Mouse (Mus musculus): ENCODE measurements around the gene Olfr418.
"Not testable (repeated sequence)": the region's sequence is repeated elsewhere in the genome, so short reads cannot be mapped to it uniquely, and the experiment has no call there.

Olfr418 gene

DNA sequence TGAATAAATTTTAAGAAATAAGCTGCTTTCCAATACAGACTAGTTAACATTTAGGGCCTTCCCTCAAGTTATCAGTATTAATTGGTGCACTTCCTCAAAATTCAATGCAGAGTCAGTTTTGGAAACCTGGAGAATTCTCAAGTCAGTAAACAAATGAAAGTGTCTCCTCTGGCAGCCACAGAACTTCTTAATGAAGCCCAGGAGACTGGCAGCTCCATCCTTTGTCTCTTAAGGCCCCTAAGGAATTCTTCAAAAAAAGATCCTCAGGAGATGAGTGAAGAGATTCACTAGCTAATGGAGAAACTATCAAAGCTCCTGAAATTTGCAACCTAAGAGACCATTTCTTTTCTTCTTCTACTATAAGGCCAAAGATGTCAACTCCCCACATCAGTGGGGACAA lies at the start of gene Olfr418:
TSS of gene Olfr418 (plus strand) at position 301 of the 400 bp plus-strand sequence.
- no peak for DNase-seq (ENCODE audit: low spot score in 2 of 2)

DNA sequence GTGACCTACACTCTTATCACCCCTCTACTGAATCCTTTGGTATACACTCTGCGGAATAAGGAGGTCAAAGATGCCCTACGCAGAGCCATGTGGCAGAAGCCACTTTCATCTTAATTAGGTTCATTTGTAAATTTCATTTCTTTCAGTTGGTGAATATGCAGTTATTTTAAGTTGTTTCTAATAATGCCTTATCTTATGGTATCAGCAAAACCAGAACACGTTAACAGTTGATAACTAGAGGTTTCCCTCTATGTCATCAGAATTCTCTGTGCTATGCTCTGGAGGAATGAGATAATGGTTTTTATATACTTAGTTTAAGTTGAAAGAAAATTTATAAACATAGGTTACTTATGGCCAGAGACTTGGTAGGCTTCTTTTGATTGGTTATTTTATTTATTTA lies 49.3 kb upstream of the Olfr418 start:
- no peak for DNase-seq (ENCODE audit: low spot score in 2 of 2)

DNA sequence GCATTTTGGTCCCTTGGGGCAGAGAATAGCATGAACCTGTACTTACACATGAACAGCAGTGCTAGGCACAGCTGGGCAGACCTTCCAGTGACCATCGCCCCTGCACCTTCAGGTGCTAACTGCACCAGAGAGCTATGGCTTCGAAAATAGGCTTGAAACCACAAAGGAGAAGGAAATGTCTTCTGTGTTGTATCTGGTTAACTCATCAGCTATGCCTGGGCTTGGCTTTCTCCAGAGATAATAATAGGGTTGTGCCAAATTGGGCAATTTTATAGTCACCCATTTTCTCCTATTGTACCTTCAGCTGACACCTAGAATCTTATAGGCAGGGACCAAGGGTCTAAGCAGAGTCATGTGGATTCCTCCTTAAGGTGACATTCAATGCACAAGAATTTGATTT lies 38.7 kb upstream of the Olfr418 start, which contains the start of gene Fcer1a:
TSS of gene Fcer1a (minus strand) at position 134 of the 400 bp plus-strand sequence.
- DNase-seq (ENCODE audit: low spot score in 2 of 2): no peak

DNA sequence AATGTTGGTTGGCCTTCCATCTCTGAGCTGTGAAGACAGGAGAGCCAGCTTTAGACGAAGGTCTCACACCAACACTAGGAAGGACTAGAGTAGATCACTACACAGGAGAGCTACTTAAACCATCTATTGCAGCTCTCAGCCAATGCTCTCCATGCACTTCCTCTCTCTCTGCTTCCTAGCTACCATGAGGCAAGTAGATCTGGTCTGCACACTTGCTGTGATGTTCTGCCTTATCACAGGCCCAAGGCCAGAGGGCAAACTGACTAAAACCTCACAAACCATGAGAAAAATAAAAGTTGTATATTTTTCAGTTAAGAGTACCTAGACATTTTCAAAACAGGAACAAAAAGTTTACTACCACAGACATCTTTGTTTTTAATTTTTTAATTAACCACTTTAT lies 28.8 kb upstream of the Olfr418 start:
- DNase-seq (ENCODE audit: low spot score in 2 of 2): not testable (repeated sequence)

DNA sequence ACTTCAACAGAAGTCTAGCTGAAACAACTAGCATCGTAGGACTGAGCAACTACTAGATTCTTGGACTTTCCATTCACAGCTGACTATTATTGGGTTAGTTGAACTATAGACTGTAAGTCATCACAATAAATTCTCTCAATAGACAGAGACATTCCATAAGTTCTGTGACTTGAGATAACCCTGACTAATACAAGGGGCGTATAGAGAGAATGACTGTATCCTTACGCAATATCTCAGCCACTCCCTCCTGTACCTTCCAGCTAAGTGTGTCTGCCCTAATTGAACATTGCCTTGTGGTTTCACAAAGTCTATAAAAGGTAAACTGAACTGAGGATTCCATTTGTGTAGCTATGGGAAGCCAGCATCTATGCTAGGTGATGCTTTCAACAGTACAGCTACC lies 15.9 kb upstream of the Olfr418 start:
- DNase-seq (ENCODE audit: low spot score in 2 of 2): no peak

DNA sequence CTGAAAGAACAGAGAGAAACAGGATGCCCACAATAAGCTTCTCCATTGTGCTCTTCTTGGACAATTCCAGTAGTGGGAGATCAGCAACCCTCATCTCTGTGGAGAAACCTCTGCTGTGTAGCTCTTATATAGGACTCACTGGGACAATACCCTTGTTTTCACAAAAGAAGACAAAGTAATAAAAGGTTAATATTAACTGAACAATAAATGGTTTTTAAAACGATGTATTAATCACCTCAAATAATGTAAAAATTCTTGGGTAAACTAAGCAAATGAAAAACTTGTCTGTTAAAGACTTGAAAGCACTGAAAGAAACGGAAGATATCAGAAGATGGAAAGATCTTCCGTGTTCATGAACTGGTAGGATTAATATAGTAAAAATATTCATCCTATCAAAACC lies 11.9 kb downstream of the Olfr418 start, which contains the start of gene Mptx2:
TSS of gene Mptx2 (minus strand) at position 101 of the 400 bp plus-strand sequence.
- no peak for DNase-seq (ENCODE audit: low spot score in 2 of 2)

DNA sequence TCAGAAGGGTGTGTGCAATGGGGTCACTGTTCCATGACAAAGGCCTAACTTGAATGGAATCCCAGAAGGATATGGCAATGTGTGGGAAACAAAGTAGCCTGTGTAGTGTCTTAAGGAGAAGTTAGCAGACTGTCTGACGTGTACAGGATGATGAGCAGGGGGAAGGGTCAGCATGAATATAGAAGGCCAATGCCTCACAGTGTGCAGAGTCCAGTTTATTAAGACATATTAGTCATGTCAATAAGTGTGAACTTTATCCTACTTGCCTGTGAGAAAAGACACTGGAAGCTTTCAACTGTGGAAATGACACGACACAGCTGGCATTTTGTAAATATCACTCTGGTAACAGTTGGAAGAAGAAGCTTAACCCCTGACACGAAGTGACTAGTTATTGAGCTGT lies 37.0 kb downstream of the Olfr418 start:
- not testable (repeated sequence) for DNase-seq (ENCODE audit: low spot score in 2 of 2)

DNA sequence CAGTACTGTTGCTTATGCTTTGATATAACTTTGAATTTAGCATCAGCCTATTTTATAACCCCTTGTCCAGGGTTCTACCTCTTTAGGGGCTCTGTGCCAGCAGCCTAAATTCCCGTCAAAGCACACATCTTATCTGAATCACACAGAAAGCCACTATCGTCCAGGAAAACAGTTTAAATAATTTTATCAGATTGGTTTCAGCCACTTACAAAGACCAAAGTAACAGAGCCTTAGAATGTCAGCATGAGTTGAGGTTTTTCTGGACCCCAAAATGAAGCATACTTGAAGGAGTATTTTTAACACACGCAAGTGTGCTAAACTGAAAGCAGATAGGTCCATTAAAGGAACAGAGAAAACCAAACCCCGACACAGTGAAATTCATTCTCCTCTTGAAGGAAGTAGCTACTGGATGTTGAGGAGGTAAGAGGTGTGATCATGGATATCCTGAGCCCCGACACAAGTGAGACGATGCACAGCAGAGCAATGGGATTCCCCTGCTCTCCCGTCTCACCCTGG lies 47.8 kb downstream of the Olfr418 start:
- DNase-seq (ENCODE audit: low spot score in 2 of 2): not testable (repeated sequence)

DNA sequence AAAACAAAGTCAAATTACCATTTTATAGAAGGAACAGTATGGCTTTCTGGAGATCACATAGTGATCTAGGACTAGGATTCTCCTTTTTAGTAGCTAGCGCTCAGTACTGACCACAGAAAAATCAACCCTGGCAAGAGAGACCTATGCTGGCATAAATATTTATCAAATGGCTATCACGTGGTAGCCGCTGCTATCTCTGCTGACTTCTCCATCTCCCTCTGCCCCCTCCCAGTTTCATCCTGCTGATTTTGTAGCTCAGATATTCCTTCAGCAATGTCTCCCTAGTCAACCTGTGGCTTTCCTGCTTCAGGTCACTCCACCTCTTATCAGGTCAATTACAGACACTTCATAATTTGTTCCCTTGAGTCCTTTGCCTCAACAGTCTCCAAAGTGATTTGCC lies 49.9 kb downstream of the Olfr418 start:
- no peak for DNase-seq (ENCODE audit: low spot score in 2 of 2)

DNA sequence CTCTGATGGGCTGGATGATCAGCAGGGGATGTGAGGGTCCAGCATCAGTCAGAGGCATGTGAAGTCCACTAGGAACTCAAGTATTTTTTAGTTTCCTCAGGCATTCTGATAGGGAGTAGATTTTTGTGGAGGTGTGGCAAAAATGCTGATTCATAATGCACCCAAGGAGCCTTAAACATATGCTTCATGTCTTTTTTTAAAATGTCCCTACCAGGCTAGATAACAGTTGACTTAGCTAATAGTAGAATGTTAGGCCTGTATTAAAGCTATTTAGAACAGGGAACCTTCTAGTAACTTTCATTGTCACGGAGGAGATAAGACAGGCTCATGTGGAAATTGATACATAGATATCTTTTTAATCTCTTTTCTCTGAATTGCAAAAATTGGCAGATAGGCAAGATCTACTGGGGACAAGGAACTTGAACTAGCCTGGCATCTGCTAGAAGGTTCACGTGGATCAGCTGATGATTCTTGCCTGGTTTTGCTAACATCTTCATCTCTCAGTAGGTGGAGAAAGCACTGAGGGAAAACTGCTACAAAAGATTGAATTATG lies 52.2 kb downstream of the Olfr418 start:
- DNase-seq (ENCODE audit: low spot score in 2 of 2): no peak

DNA sequence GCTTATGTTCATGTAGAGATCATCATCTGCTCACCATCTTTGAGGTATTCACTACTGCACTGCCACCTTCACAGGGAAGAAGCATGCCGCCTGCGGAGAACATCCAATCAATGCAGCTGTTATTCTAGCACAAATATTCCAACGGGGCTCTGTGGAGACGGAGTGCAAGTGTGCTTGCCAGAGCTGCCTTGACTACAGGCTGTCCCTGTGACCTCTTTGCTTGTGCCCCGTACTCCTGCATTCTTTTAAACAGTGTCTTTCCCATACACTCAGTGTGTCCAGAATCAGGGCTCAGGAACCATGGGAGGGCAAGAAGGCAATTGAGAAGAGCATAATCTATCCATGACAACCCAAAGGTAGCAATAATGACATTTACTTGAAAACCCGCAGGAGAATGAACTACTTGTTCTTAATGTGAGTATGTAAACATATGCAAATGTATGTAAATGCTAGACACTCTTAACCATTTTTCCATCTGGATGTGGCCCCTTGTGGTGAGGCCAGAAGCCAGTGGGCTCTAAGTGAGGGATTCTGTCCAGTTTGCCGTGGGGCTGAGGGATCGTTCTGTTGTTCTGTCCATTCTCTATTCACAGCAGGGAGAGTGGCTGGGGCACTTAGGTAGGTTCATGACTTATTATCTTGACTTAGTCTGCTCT lies 55.9 kb downstream of the Olfr418 start:
- no peak for DNase-seq (ENCODE audit: low spot score in 2 of 2)

DNA sequence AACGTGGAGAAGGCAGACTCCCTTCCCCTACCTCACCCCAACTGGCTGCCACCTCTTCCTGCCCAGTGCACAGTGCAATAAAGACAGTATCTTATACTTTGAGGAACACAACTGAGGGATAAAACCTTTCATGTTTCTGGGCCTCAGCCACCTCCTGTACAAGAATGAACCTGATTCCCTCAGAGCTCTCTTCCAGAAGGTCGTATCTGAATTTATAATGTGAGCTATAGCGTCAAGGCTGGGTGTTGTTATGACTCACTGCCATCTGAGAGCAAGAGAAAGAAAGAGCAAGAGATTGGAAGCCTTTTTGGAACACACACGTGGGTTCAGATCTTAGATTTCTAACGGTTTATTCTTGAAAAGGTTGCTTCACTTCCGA lies 56.4 kb downstream of the Olfr418 start:
- DNase-seq (ENCODE audit: low spot score in 2 of 2): peak in 1 of 2 experiments; percentile 22

Measured in left cerebral cortex, adult 9 months (tissue).